Mouse (Mus musculus) intestine, postnatal 0 days (tissue): Measurements from ENCODE around the gene Rtbdn. TPM values are rescaled to one million over a fixed set of nuclear protein-coding genes. Genes with fewer than 3 reads are reported as not detected.

Experiments used
- ATAC-seq: fragments of 200-750 bp; cut with Nextera tagmentation; 2 replicates; pipeline ENCODE4 v1.8.0; 2017; ENCODE audit warnings: mild to moderate bottlenecking, moderate TSS enrichment, moderate library complexity
- H3K27ac ChIP-seq: fragments of 300-500 bp; sonication (generic); 2 replicates; pipeline ENCODE4 v1.5.1; 2014; ENCODE audit warnings: mild to moderate bottlenecking, low read depth, low read length, moderate library complexity
- H3K27me3 ChIP-seq: fragments of 300-500 bp; sonication (generic); replicated peaks from 2 replicates; pipeline ENCODE4 v1.6.1; 2014; ENCODE audit warnings: low read length, mixed read lengths; ENCODE audit not compliant: control insufficient read depth, insufficient read depth
- H3K36me3 ChIP-seq: fragments of 300-500 bp; sonication (generic); 2 replicates; pipeline ENCODE4 v1.6.1; 2014; ENCODE audit warnings: mild to moderate bottlenecking, moderate library complexity; ENCODE audit not compliant: control insufficient read depth, insufficient read depth
- H3K4me1 ChIP-seq: fragments of 300-500 bp; sonication (generic); replicated peaks from 2 replicates; pipeline ENCODE4 v1.6.1; 2014; ENCODE audit warnings: antibody characterized with exemption, low read length, mixed read lengths; ENCODE audit not compliant: control insufficient read depth, insufficient read depth
- H3K4me2 ChIP-seq: fragments of 300-500 bp; sonication (generic); replicated peaks from 2 replicates; pipeline ENCODE4 v1.6.1; 2014; ENCODE audit warnings: low read depth, mild to moderate bottlenecking, moderate library complexity
- H3K4me3 ChIP-seq: fragments of 300-500 bp; sonication (generic); 2 replicates; pipeline ENCODE4 v1.5.1; 2014; ENCODE audit warnings: low read depth, low read length
- H3K9ac ChIP-seq: fragments of 300-500 bp; sonication (generic); 2 replicates; pipeline ENCODE4 v1.6.1; 2014; ENCODE audit warnings: mild to moderate bottlenecking, low read depth, low read length
- H3K9me3 ChIP-seq: fragments of 300-500 bp; sonication (generic); 2 replicates; pipeline ENCODE4 v1.6.1; 2016; ENCODE audit warnings: mixed run types; ENCODE audit not compliant: control insufficient read depth
- CTCF ChIP-seq: sonication (generic); IDR thresholded peaks from 2 replicates; pipeline ENCODE4 v1.5.1; 2016; ENCODE audit warnings: low read depth, mild to moderate bottlenecking, control low read depth, antibody characterized with exemption, moderate library complexity
- WGBS: fragments of 180-500 bp; shearing (Covaris S2); extraction: QIAGEN DNeasy Blood & Tissue Kit; methylation state at CpG from one replicate; pipeline ENCODE4 v1.1.7; 2014; 5-methylcytosine and 5-hydroxymethylcytosine counted together
- polyA plus RNA-seq: library from polyadenylated mRNA; unstranded; fragments of >200 nt; fragmentation: Nextera tagmentation; extraction: Ambion mirVana; gene quantifications from 2 replicates; pipeline ENCODE4 v1.2.1, GENCODE M21; 2015

Gene Rtbdn
- polyA plus RNA-seq, 1 experiment from 2014 or later, result 0.12 TPM

DNA sequence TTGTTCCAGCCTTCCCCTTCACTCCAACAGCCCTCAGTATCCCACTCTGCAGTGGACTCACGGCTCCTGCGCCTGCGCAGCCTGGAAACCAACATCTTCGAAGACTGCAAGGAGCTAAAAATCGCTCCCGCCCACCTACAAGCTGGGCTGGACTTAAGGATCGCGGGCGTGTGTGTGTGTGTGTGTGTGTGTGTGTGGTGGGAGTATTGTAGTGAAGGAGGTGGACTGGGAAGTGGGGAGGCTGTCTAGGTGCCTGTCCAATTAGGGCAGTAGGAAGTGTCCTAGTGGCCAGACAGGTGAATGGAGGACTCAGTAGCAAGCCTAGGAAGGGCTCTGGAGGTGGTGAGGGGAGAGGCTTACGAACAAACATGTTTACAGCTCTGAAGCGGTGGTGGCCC is 1.6 kb upstream of the Rtbdn start:
- ATAC-seq, result peak; percentile 46; the same call in 1 of the 2 replicates
- Histone ChIP-seq H3K4me3 (peak overlapping the region; percentile 32; the same call in 1 of the 2 replicates), H3K27me3 (peaks cover 46% of the 10 kb centered on the region), H3K9ac (no peak overlapping the region), H3K4me1 (no peaks in the 10 kb centered on the region), H3K9me3 (no peaks in the 10 kb centered on the region), H3K27ac (no peak overlapping the region), H3K36me3 (no peaks in the 10 kb centered on the region), H3K4me2 (peak overlapping the region; percentile 67)
- no peak for TF ChIP-seq CTCF
- 5% methylated on average over 11 of the region's 11 CpGs for WGBS

DNA sequence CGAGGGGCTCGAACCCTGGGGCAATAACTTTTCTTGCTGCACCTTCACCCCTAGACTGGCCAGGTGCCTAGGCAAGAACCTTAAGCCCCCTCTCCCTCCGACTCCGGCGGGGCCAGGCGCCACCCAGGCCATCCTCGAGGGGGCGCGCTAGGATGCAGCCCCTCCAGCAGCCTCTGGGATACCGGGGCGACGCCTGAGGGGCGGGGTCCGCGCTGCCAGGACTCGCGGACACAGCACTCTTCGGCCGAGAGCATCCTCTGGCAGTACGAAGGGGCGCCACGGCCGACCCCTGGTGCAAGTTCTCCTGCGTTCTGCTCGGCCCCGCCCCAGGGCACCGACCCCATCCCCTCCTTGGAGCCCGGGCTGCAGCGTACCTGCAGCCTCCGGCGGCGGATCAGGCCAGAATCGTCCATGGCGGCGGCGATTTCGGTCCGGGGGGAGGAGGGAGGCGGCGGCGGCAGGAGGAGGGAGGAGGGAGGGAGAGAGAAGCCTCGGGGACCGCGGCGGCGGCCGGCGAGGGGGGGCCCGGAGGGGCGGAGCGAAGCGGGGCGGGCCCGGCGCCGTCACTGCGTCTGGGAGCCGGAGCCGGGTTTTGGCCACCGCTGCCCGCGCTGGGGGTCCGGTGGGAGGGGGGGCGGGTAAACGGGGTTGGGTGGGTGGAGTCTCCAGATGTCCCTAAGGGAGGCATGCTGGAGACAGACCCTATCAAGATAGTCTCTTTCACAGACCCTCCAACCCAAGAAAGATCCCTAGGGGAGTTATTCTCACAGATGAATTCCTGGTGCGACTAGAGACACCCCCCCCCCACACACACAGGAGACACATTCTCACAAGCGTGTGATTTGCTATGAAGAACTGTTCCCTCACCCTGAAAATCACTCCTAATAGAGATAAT is 911 bp upstream of the Rtbdn start:
- ATAC-seq, result peak; percentile 28; the same call in 1 of the 2 replicates
- Histone ChIP-seq H3K27ac (no peak overlapping the region), H3K4me2 (peak overlapping the region; percentile 67), H3K9ac (no peak overlapping the region), H3K4me3 (peak overlapping the region; percentile 32), H3K27me3 (peaks cover 51% of the 10 kb centered on the region), H3K4me1 (no peaks in the 10 kb centered on the region), H3K36me3 (no peaks in the 10 kb centered on the region), H3K9me3 (no peaks in the 10 kb centered on the region)
- peak; percentile 43 for TF ChIP-seq CTCF
- under 1% methylated on average over 51 of the region's 67 CpGs for WGBS

DNA sequence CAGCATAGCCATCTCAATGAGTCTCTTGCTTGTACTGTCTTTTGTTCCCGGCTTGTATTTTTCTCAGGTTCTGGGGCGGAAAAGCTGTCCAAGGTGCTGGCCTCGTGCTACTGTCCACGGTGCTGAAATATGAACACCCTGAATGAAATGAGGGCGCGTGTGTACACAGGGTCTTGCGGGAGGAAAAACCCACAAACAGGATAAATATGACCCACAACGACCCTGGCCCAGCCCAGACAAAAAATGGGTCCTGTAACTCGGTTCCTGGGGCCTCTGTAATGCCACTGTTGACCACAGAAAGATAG is 402 bp downstream of the Rtbdn start:
- TF ChIP-seq CTCF, result no peak; the same call in 1 of the 2 replicates
- Histone ChIP-seq H3K36me3 (no peaks in the 10 kb centered on the region), H3K9me3 (no peaks in the 10 kb centered on the region), H3K27ac (no peak overlapping the region), H3K4me1 (no peaks in the 10 kb centered on the region), H3K27me3 (peaks cover 50% of the 10 kb centered on the region), H3K4me2 (no peak overlapping the region), H3K4me3 (no peak overlapping the region), H3K9ac (no peak overlapping the region)
- ATAC-seq, result no peak
- 12% methylated on average over 9 of the region's 9 CpGs for WGBS

DNA sequence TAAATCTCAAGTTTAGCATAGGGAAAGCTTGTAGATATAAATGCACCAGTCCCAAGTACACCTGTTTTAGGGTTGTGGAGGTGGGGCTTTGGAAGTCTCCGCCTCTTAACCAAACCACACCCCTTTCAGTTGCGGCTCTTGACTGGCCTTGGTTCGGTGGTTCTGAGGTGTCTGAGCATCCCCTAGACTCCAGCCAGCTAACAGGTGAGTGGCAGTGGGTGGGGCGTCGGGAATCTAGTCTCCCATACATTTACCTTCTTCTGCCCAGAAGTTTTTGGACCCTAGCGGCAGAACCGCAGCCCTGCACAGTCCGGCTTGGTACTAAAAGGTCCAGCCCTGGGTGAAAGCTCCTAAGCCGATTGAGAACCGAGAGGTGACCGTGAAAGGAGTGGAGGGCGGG is 3.0 kb downstream of the Rtbdn start:
- TF ChIP-seq CTCF, result no peak
- Histone ChIP-seq H3K4me1 (0 out of 2 replicates have a peak, but pooled peaks cover 4% of the 10 kb centered on the region), H3K27ac (no peak overlapping the region), H3K9me3 (no peaks in the 10 kb centered on the region), H3K36me3 (no peaks in the 10 kb centered on the region), H3K9ac (no peak overlapping the region), H3K4me2 (no peak overlapping the region), H3K27me3 (peaks cover 41% of the 10 kb centered on the region), H3K4me3 (no peak overlapping the region)
- no peak for ATAC-seq
- 24% methylated on average over 12 of the region's 12 CpGs for WGBS

DNA sequence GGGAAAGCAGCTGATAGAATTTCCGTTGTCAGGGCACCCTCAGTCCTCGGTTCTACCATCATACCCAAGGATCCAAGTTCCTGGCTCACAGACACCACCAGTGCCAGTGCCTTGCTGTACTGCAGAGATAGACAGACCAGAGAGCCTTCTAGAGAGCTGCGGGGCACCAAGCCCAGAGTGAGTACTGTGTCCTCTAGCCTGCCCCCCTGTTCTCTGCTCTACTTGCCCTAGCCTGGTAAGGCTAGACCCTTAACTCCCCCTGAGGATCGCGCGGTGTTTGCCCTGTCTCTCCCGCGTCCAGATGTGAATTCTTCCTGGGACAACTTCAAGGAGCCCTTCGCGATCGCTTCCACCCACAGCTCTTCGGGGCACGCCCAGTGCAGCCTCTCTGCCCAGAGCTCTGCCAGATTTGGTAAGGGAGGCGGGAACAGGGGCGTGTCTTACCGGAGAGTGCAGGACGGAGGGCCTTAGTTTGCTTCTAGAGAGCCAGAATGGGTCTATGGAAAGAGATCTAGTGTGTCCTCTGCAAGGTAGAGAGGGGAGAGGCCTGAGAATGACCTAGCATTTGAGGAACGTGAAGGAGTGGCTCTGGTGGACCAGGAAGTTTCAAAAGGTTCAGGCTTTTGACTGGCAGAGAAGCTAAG is 5.9 kb downstream of the Rtbdn start:
- 0 out of 2 replicates have a peak, but pooled peaks cover 4% of the 10 kb centered on the region for H3K4me1 ChIP-seq
- H3K4me2 ChIP-seq, result peak overlapping the region; percentile 53
- no peak overlapping the region for H3K4me3 ChIP-seq
- no peak overlapping the region for H3K9ac ChIP-seq
- peak; percentile 32; the same call in 1 of the 2 replicates for ATAC-seq
- H3K27me3 ChIP-seq, result peaks cover 13% of the 10 kb centered on the region; the same call in 1 of the 2 replicates
- H3K9me3 ChIP-seq, result no peaks in the 10 kb centered on the region
- no peak overlapping the region for H3K27ac ChIP-seq
- H3K36me3 ChIP-seq, result peaks cover 3% of the 10 kb centered on the region; the same call in 1 of the 2 replicates
- 8% methylated on average over 18 of the region's 18 CpGs for WGBS
- TF ChIP-seq CTCF, result no peak

DNA sequence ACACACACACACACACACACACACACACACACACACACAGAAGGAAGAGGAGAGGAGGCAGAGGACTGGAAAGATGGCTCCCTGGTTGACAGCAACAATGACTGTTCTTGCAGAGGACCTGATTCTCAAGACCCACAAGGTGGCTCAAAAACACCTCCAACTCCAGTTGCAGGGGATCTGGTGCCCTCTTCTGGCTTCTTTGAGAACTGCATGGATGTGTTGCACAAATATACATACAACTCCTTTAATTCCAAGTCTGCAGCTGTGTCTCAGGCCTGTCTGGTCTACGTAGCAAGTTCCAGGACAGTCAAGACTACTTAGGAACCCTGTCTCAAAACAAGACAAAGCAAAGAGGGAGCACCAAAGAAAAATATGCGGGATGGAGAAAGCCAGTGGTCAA is 10.0 kb downstream of the Rtbdn start:
- Histone ChIP-seq H3K27me3 (peaks cover 7% of the 10 kb centered on the region; the same call in 1 of the 2 replicates), H3K9ac (no peak overlapping the region), H3K27ac (no peak overlapping the region), H3K4me2 (no peak overlapping the region), H3K4me1 (0 out of 2 replicates have a peak, but pooled peaks cover 4% of the 10 kb centered on the region), H3K9me3 (no peaks in the 10 kb centered on the region), H3K36me3 (peaks cover 16% of the 10 kb centered on the region), H3K4me3 (no peak overlapping the region)
- no peak for ATAC-seq
- 48% methylated on average over 2 of the region's 2 CpGs for WGBS
- peak; percentile 85 for TF ChIP-seq CTCF
